Mouse (Mus musculus): ENCODE measurements at regions not wholly inside any gene's neighbourhood (a gene's known extent, or its start where the extent isn't known, plus 50 kb on each side); places are given as distances from the start of the nearest gene placed in this dataset.

GRCm38 (mm10) chr11:44156490-44157345 lies 243.1 kb upstream of the Il12b start:
- DNase-seq (ENCODE audit: low spot score) = no peak

GRCm38 (mm10) chr11:44158236-44158635 lies 241.6 kb upstream of the Il12b start:
- no peak for DNase-seq (ENCODE audit: low spot score)

DNA sequence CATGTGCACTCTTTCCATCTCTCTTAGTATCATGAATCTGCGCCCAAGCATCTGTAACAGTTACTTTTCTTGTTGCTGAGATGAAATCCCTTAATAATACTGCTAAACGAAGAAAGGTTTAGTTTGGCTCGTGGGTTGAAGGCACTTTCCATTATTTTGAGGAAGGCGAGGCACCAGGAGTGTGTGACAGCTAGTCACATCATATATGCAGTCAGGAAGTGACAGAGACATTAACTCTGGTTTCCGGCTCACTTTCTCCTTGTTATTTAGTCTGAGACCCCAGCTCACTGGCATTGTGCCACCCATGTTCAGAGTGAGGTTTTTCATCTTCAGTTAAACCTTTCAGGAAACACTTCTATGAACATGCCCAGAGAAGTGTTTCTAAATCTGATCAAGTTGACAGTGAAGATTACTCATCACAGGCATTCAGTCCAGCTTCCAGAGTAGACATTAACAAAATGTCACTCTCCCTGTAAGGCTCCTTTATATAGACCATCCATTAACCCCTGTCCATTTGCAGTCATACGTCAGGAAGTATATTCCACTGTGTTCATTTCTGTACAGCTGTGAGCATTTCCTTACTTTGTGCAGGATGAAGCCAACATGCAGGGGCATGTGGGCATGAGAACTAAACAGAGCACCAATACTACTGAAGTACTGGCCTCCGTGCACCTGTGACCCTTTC lies 238.0 kb upstream of the Il12b start:
- no peak for DNase-seq (ENCODE audit: low spot score)

- DNase-seq (ENCODE audit: low spot score) = no peak
Measured at GRCm38 (mm10) chr11:44163049-44163448, 236.8 kb upstream of the Il12b start.

DNA sequence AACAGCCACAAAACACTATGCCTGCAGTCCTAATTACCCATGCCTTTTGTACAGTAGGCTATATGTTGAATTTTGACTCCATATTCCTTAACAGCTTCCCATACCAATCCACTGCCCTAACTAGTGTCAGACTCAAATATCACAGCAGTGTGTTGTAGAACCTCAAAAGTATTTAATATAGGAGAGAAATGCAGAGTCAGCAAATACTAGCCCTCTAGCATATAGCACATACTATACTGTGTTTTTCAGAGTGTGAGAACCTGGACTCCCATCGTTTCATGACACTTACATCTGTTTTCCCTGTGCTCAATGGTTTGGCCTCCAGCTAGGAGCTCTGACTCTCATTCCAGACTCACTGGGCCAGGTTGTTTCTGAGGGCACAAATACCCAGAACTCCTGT lies 236.1 kb upstream of the Il12b start:
- no peak for DNase-seq (ENCODE audit: low spot score)

DNA sequence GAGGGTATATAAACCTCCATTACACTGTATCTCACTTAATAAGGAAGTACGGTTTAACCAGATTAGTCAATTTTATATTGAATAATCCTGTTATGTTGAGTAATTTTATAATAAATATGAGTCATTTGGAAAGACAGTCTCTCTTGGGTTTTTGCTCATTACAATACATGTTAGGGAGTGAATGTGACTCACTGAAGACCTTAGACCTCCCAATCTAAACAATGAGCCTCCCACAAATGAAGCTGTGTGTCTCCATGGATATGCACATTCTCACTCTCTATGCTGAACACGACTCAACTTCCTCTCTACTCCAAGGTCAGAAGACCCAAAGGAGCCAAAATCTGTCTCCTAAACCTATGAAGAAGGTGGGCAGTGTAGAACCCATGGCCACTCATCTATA lies 235.7 kb upstream of the Il12b start:
- DNase-seq (ENCODE audit: low spot score) = no peak

DNA sequence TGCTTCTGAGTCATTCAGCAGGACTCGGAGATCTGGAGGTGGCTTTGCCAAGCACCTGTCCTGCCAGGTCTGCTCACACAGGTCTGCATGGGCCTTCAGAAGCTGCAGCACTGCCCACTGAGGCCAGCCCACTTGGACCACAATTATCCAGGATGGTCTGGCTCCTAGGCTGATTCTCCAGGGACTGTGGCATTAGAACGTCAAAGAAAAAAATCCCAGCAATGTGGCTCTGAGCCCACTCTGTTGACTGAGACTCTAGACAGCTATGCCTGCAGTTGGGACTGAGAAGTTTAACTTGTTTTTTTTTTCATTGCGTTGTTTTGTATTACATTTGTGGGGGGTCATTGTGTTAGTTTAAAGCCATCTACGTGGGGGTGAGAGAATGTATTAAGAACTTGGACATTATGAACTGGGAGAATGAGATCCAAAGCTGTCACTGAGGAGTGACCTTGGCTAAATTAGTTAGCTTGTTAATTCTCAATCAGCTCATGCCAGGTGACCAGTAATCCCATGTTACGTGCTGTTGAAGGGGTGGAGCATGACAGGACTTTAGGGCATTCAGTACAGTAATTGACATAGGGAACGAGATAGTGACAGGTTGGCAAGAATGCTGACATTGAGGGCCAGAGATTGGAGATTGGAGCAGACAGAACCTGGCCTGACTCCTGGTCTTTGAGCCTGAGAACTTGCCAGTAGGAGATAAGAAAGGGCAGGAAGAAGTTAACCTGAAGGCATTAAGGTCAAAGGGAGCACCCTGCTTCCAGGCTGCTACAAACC lies 232.0 kb upstream of the Il12b start:
- no peak for DNase-seq (ENCODE audit: low spot score)

DNA sequence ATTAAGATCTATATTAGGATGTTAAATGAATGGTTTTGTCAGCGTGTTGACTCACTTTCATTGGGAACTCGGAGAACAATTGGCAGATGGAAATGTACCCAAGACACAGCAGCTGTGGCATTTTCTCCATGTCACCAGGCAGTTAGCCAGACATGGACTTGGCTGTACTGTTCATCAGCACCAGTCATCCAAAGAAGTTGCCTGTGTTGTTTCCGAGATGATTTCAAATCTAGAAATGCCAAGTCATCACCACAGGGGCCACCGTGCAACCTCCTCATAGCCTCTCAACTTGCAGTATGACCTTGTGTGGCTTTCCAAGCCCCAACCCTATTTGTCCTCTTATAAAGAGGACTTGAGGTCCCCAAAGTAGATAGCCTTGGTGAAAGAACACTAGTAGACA lies 227.4 kb upstream of the Il12b start:
- no peak for DNase-seq (ENCODE audit: low spot score)

DNA sequence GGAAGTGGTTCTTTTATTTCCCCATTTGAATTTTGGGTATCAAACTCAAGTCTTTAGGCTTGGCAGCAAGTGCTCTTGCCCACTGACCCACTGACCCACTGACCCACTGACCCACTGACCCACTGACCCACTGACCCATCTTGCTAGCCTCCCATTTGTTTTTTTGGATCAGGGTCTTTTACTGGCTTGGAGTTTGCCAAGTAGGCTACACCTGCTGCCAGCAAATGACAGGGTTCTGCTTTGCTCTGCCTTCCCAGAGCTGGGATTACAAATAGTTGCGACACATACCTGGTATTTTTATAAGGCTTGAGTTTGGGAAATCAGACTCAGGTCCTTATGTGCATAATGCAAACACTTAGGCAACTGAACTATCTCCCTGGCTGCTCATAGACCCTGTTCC lies 226.7 kb upstream of the Il12b start:
- no peak for DNase-seq (ENCODE audit: low spot score)

DNA sequence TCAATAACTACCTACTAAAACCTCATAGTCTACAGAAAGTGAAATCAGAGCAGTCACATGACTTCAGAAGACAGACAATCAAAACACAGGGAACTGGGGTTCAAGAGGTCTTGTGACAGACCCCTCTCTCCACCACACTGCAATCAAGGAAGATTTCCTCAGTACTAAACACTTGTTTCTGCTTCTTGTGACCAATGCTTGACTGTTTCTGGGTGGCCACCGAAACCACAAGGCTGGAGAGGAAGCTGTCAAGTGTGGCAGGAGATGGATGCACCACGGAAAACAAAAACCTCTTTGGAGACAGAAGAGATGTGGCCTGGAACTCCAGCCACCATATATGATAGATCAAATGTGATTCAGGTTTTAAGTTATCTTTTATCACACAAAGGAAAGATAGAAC lies 225.3 kb upstream of the Il12b start:
- no peak for DNase-seq (ENCODE audit: low spot score)

DNA sequence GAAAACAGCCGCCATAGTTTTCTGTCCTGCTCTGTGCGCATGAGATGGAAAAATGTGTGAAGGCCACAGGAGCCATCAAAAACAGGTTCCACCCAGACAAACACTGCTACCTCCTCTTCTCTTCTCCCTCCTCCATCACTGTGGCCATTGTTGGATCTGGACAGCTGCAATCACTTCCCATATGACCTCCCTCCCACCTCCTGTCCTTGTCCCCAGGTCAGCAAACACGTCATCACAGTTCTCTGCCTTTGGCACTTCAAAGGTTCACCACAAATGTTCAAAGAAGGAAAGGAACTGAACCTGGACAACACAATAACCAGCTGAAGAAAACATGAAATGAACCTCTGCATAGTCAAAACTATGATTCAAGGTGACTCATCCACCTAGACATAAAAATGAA lies 220.2 kb upstream of the Il12b start:
- no peak for DNase-seq (ENCODE audit: low spot score)

- DNase-seq (ENCODE audit: low spot score) = no peak
Measured at GRCm38 (mm10) chr11:44183823-44184222, 216.0 kb upstream of the Il12b start.

DNA sequence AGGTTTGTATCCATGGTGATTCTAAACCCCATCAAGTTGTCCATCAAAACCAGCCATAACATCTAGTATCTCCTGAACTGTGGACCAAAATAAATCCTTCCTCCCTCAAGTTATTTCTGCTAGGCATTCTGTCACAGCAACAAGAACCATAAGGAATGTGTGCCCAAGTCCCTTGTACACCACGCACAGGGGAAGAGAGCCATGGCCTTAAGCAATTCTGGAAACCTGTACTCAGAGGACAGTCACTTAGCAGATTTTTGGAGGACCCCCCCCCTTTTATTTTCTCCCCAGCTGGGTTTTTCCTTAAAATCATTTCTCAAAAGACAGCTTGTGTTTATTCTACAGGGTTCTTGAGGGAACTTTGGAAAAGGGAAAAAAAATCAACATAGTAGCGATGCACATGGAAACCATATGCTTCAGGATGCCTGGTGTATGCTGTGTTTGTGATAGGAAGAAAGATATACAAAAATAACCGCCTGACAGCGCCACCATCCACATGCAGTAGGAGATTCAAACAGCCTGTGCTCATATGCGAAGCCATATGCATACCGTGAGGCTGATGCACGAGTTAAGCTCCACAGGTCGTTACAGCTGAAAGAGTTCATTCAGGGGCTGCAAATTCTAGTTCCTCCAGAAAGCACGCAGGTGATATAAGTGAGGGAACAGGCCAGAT lies 214.5 kb upstream of the Il12b start:
- DNase-seq (ENCODE audit: low spot score) = peak; percentile 3

- peak; percentile 11 for DNase-seq (ENCODE audit: low spot score)
Measured at GRCm38 (mm10) chr11:44188202-44188601, 211.7 kb upstream of the Il12b start.

GRCm38 (mm10) chr11:44193806-44194205 lies 206.1 kb upstream of the Il12b start:
- DNase-seq (ENCODE audit: low spot score) = no peak

- DNase-seq (ENCODE audit: low spot score) = no peak
Measured at GRCm38 (mm10) chr11:44202716-44203115, 197.1 kb upstream of the Il12b start.

GRCm38 (mm10) chr11:44204384-44204783 lies 195.5 kb upstream of the Il12b start:
- no peak for DNase-seq (ENCODE audit: low spot score)

- DNase-seq (ENCODE audit: low spot score) = no peak
Measured at GRCm38 (mm10) chr11:44206866-44207265, 193.0 kb upstream of the Il12b start.

DNA sequence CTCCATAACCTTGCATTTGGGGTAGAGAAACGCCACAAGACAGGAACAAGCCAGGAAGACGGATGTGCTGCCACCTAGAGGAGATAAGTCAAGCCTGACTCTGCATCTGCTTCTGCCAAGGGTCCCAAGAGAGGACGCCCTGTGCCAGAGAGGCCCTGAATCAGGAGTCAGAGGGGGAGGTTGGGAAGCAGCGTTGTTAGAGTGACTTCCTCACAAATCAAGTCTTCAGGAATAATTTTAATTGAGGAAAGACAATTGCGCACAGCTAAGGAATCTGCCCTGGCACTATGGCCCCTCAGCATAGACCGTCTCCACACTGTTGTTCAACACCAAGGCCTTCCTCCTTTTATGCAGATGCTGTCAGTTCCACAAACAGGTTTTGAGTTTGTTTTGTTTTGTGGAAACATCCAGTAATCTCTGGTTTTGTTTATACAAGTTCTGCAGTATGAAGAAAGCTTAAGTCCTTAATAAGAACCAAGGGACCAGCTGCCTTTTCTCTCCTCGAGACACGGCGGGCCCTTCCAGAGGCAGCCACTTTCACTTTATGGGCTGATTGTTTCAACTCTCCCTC lies 187.9 kb upstream of the Il12b start:
- DNase-seq (ENCODE audit: low spot score) = no peak

DNA sequence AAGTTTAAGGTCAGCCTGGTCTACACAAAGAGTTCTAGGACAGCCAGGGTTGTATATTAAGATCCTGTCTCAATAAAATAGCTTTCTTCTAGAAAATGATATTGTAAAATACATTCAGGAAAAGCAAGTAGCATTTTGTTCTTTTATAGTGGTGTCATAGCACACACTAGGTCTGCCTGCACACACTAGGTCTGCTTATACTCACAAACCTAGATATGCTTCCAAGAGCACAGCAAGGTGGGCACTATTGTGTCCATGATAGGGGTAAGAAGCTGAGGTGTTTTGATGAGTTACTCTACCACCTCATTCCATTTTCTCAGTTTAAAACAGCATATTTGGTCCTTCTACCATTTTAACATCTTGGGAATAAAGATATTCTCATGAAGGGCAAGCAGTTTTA lies 185.8 kb upstream of the Il12b start:
- no peak for DNase-seq (ENCODE audit: low spot score)

- no peak for DNase-seq (ENCODE audit: low spot score)
Measured at GRCm38 (mm10) chr11:44216346-44216745, 183.5 kb upstream of the Il12b start.

- no peak for DNase-seq (ENCODE audit: low spot score)
Measured at GRCm38 (mm10) chr11:44219971-44220370, 179.9 kb upstream of the Il12b start.
